Mouse (Mus musculus) liver (tissue): ENCODE results near the gene Acvr1b.

Experiments used
- DNase-seq: peaks from one replicate; pipeline ENCODE4 v3.0.0-alpha.2; 2020; ENCODE audit warnings: mixed read lengths

Gene Acvr1b

DNA sequence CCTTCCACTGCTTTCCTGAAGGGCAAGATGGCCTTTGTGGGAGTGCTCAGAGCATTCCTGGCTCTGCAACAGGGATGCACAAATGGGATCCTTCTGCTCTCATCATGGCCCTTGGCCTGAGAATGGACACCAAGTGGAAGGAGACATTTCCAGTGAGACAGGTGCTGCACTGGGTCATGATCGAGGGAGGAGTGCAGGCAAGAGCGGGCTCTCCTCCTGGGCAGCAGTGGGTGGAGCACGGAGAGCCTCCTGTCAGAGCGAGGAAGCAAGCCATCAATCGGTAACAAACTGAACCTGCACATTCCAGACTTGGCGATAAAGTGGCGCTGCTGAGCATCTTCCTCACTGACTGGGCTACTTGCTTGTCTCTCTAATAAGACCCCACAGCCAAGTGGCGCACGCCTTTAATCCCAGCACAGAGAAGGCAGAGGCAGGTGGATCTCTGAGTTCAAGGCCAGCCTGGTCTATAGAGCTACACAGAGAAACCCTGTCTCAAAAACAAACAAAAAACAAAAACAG, 27.0 kb downstream of the Acvr1b start:
- no peak for DNase-seq

DNA sequence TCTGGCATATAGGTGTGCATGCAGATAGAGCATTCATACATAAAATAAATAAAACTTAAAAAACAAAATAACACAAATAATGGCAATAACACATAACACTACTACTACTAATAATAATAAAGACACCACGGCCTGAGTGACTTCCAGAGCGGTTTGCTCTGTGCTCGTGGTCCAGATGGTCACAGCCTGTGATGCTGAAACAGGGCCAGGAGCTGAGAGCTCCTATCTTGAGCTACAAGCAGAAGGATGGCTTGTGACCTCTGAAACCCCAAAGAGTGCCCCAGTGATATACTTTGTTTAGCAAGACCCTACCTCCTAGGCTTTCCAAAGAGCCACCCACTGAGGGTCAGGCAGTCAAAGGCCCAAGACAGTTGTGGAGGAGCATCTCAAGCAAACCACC, 27.5 kb downstream of the Acvr1b start:
- DNase-seq: no peak

DNA sequence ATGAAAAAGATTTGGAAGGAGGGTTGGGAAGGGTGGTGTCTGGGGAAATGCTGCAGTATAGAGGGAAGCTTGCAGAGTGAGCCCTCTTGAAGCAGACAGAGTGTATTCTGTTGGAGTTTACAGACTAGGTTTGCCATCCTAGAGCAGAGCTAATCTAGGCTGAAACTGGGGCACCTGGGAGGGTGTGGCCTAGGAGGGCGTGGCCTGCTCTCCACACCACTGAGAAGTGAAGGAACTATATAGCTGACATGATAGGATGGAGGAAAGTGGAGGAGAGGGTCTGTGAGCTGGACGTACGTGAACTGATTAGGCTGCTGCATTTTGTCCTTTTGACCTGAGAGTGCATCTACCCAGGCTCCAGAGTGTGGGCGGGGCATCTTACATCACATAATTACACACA, 29.8 kb downstream of the Acvr1b start:
- no peak for DNase-seq

DNA sequence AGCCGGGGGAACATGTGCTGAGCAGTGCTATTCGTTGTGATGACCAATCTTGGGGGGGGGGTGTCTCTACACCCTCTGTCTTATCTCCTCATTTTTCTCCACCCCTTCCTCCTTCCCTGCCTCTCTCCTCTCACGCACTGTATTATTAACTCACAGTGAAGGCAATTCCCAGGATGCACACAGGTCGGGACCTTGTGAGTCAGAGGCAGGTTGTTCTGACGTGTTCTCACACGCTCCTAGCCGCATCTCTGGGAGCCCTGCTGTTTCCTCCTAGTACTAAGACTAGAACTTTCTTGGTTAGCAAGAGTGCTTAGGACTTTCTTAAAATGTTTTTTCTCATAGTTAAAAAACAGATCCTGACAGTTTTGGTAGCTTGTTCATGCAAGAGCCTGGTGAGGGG, 30.9 kb downstream of the Acvr1b start:
- DNase-seq: no peak

DNA sequence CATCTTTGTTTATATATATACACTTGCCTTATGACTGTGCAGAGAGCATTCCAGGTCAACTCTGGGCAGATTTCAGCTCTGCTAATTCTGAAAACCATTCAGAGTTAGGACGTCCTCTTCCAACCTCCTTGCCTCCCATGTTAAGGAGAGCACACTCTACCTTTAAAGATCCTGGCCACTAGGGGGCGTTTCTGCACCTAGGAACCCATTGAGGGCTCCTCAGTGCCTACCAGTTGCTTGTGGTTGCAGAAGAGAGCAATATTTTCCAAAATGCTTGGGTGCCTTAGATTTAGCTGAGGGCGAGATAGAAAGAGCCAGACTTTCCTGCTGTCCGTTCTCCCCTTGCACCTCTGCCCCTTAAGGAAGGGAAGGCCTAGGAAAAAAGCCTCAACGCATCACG, 36.4 kb downstream of the Acvr1b start:
- peak; percentile 66 for DNase-seq

DNA sequence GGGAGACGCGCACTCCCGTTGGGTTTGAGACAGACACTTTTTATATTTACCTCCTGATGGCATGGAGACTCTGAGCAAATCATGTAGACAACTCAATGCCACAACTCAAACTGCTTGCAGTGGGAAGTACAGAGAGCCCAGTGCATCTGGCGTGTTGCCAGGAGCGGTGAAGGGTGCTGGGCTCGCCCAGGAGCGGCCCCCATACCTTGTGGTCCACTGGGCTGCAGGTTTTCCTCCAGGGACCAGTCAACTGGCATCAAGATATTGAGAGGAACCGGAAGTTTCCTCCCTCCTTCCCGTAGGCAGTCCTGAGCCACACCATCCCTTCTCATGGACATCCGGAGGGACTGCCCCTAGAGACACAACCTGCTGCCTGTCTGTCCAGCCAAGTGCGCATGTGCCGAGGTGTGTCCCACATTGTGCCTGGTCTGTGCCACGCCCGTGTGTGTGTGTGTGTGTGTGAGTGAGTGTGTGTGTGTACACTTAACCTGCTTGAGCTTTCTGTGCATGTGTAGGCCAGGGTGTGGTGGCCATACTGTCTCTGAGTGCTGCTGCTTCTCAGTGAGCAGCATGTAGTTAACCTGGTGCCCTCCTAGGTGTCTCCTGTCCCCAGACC, 37.2 kb downstream of the Acvr1b start:
- DNase-seq: no peak

DNA sequence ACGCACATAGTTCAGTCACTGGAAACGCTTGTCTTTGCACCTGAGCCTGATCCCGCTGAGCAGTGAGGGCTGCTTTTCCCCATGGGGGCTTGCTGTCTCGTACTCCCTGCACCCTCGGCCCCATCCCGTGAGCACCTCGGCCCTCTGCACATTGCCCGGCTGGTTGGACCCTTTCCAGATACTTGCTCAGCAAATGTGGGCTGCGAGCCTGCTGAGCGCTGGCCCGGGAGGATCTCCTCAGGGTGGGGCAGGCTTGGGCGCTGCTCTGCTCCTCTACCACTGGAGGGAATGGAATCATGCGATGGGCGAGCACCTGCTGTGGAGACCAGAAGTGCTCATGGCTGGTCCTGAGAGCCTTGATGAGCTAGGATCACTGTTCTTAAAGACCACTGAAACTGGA, 38.6 kb downstream of the Acvr1b start:
- no peak for DNase-seq

DNA sequence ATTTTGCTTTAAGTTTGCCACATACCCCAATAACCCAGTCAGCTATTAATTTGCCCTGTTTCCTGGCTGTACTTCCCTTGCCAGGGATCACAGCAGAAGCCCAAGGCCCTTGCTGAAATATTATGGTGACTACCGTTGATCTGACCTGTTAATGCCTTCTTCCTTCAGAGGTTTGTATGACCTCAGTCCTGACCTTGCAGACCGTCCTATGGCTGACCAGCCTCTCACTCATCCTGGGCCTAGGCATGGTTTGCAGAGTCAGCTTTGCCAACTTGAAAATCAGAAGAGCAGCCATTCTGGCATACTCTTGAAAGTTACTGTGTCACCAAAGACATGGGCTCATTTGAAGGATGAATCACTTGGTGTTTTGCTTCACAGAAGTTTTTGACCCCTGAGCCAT, 41.3 kb downstream of the Acvr1b start:
- no peak for DNase-seq

DNA sequence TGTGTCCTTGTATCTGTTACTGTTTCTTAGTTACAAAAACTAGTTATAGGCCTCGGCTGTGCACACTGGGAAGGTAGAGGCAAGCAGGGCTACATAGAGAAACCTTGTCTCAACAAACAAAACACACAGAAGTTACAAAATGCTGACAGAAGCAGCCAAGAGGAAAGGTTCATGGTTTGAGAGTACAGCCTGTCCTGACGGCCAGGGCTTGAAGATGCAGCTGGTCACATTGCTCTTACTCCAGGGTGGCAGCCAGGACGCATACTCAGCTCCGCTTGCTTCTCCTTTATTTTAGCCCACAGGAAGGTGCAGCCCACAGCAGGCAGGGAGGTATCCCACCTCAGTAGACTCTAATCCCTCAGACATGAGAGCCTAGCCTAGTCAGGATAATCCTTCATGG, 42.2 kb downstream of the Acvr1b start:
- no peak for DNase-seq

DNA sequence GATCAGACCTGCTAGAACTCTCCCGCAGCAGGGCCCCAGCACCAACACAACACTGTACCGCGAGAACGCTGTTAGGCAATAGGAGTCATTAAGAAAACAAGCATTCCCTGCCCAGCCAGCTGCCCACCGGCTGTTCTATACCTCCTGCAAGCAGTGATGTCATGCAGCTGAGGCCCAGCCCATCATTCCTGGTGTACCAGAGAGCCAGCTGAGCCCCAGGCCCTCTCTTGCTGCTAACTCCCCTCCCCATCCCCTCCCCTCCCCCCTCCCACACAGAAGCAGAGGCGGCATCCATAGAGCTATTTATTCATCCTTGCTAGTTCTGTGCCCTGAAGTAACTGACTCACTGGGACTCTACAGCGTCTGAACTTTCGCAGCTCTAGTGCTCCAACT, 47.0 kb downstream of the Acvr1b start:
- no peak for DNase-seq

DNA sequence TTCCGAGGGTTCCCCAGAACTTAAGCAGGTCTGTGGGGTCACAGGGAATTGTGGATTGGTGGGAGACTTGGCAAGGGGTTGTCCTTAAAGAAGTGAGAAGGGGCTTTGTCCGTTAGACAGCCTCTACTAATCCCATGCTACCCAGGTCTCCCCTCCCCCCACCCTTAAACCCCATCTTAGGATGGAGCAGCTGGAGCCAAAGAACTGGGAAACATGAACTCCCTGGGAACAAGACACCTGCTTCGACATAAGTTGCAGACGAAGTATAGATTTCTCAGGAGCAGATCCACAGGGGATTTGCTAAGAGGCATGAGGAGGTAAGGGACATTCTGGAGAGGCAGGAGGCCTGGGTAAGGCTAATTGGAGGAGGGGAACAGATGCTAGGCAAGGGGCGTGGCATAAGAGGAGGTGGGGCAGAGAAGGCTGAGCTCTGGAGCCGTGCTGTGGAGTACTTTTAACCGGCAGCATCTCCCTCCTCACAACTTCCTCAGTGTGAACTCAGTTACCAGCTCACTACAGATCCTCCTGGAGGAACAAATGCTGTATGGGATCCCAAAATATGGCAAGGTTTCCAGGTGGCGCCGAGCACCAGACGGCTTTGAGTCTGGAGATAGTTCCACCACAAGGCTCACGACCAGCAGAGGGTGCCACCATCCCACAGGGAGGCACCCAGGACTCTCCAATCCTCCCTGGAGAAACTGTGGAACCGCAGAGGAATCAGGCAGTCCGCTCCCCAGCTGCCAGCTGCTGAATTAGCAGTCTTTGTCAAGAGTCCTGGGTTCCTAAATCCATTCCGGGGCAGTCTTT, 47.6 kb downstream of the Acvr1b start:
- peak; percentile 58 for DNase-seq

DNA sequence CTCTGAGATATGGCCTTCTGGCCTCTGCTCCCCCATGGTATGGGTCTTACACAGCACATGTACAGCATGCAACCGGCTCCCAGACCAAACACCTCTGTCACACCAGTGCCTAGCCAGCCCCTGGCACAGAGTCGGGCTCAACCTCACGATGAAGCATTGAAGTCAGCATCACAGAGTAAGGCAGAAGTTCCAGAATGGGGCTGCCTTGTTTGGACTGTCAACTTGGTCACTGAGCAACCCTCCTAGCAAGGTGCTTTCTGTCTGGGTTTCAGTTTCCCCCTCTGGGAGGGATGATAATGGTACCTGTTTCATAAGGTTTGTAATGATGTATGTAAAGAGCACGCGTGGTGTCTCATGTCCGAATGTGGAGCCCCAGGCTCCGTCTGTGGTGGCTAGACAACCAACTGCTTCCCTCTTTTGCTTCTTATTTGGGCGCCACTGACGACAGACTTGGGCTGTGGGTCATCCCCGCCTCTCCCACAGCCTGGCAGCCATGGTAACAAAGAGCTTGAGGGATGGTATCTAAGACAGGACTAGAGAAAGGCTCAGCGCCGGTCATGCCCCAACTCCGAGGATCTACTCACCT, 49.1 kb downstream of the Acvr1b start:
- no peak for DNase-seq

DNA sequence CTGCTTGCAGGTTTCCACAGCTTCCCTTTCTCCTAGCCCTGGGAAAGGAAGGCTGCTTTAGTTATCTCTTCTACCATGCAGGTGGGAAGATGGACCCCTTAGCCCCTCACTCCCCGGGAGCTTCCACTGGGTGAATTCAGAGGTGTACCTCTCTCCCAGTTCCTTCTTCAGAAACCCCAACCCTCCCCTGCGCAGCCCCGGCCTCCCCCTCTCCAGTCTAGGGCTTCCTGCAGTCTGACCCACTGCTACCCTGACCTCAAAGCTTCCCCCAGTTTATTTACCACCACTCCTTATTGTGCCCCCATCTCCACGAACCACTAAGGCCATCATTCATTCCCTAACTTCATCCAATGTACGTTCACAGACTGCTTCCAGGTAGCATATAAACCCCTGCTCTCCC, 49.7 kb downstream of the Acvr1b start:
- DNase-seq: no peak

DNA sequence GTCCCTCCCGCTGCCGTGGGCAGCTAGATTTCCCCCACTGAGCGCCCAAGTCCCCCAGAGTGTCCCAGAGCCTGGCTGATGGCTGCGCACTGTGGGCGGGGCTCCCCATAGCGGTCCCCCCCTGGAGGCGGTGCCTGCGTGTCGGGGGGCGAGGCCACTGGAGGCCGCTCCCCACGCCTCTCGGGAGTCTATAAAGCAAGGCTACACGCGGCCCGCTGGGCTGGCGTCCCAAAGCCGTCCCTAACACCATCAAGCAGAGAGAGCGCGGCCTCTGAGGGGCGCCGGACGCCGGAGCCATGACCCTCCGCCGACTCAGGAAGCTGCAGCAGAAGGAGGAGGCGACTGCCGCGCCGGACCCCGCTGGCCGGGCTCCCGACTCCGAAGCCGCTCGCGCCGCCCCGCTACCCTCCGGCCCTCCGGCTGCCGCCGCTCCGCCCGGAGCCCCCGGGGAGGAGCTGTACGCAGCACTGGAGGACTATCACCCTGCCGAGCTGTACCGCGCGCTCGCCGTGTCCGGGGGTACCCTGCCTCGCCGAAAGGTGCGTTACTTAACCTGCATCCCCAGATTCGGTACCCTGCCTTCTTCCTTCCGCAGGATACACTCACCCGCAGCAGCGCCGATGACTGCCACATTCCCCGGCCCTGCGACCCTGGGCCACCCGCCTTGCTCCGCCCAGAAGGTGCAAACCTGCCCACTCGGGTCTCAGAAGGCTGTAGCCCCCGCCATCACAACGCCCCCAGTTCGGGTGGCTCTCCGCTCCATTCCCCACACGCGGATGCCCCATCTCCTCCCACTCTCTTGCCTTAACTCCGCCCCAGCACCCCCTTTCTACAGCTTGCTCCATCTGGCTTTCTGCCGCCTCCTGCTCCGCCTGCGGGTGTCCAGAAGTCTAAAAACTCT, 50.4 kb downstream of the Acvr1b start, which contains the start of gene Grasp:
TSS of gene Grasp (plus strand) at position 183 of the 901 bp plus-strand sequence.
- peak; percentile 78 for DNase-seq

DNA sequence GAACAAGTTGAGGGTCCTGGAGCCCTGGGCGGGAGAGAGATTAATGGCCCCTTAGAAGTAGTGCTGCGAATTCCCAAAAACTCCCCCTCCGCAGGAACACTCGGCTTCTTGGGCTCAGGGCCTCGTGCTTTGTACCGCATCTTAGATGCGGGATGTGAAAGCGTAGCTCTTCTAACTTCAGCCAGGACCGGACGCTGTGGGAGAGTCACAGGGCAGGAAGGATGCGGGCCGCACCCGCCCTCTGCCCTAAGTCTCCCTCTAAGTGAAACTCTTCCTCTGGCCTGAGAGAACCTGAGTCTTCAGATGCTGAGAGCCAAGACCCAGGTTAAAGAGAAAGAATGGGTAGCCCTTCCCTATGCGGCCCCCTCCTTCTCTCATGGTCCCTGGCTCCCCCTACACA, 51.1 kb downstream of the Acvr1b start:
- no peak for DNase-seq

DNA sequence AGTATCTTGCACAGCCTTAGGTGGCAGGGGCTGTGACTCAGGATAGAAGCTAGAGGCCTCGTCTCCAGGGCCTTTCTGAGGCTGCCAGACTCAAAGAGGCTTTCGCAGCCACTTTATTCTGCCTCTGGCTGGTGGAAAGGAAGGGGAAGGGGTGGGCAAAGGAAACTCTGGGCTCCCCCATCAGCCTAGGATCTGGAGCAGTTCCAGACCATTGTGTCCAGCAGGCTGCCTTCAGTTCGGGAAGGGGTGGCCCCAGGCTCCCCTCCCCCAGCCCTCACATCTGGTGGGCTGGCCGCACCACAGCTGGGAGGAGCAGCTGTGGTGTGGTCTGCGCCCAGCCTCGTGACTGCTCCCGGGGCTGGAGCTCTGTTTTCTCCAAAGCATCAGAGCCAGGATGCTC, 54.1 kb downstream of the Acvr1b start:
- DNase-seq: peak; percentile 55

DNA sequence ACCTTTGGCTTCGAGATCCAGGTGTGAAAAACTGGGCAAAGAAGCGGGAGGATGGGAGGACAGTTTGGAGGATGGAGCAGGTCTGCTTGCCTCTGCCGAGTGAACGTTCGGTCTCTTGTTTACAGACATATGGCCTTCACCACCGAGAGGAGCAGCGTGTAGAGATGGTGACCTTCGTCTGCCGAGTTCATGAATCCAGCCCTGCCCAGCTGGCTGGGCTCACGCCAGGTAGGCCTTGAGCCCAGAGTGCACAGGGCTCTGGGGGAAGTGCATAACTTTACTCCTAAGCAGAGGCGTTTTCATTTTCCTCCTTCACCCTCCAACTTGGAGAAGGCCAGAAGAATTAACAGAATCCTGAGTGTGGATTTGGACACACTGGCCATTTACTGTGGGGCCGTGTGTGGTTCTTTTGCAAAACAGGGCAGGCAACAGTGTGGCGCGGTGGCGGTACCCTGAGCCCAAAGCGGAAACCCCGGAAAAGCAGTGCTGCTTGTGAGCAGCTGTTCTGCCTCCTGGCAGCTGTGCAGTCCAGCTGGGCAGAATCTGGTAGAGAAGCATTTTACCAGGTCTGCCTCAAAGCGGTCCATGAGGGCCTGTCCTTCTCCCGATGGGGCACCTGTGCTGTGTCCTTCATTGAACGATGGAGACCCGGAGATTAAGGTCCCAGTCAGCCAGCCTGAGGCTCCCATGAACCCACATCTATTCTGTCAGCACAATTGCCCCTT, 55.2 kb downstream of the Acvr1b start:
- no peak for DNase-seq

DNA sequence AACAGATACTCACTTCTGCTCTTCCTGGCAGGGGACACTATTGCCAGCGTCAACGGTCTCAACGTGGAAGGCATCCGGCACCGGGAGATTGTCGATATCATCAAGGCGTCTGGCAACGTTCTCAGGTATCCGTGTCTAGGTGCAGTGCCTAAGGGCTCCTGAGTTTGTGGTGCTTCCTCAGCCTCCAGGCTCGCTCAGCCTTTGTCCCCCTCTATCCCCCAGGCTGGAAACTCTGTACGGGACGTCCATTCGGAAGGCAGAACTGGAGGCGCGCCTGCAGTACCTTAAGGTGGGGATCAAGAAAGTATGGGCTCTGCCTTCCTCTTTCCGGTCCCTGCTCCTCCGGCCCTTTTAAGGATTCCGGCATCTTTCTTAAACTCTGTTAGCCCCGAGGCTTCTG, 56.6 kb downstream of the Acvr1b start:
- no peak for DNase-seq

DNA sequence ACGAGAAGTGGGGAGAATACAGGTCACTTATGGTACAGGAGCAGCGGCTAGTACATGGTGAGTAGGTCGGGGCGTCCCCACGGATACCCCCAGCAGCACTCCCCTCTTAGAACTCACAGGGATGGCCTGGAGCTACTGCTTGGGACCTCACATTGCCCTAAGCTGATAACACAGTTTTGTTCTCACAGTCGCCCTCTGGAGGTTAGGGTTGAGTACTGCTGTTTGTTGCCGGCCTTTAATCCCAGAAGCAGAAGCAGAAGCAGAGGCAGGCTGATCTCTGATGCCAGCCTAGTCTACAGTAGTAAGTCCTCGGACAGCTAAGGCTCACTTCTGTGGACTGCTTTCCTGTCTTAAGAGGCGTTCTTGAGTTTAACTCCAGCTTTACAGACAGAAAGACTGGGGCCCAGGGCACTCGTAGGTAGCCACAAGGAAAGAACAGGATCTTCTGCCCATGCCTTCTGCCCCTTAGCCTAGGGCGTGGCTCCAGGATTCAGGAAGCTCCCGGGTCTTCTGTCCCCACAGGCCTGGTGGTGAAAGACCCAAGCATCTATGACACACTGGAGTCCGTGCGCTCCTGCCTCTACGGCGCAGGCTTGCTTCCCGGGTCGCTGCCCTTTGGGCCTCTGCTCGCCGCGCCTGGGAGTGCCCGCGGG, 57.3 kb downstream of the Acvr1b start:
- DNase-seq: no peak

DNA sequence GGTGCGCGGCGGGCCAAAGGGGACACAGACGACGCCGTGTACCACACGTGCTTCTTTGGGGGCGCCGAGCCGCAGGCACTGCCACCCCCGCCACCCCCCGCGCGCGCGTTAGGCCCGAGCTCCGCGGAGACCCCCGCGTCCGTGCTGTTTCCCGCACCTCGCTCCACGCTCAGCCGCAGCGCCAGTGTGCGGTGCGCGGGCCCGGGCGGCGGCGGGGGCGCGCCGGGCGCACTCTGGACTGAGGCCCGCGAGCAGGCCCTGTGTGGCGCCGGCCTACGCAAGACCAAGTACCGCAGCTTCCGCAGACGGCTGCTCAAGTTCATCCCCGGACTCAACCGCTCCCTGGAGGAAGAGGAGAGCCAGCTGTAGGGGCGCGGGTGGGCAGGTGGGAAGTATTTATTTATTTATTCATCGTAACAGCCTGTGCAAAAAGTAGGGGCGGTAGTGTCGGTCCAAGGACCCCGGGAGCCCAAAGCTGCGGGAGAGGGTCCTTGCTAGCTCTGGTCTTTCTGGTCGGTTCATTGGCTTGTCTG, 57.8 kb downstream of the Acvr1b start:
- DNase-seq: no peak

DNA sequence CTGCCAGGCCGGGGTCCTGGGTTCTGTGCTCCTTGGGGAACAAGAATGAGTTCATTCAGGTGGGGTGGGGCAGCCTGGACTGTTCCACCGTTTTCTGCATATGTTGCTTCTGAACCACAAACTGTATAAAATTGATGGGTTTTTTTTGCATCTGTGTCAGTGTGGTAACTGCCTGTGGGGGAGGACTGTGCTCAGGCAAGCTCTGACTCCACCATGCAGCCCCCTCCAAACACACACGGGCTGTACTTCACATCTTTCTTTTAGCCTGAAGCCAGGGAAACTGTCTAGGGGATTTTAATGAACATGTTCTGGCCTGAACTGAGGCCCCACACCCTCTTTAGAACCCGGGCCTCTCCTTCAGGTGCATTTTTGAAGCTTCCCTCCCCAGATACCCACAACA, 58.7 kb downstream of the Acvr1b start:
- no peak for DNase-seq
